In genomic region chr2:103613865-103614264, GRCm38 (mm10) we compare ENCODE assay signal across 24 mouse cellular contexts.
"Had no signal": no experiment of that assay in that cellular context is flagged by ENCODE, and none has a peak within 500 bp of the region (broad histone marks: within the 10 kb centered on the region; RNA-seq: fewer than 3 reads in every experiment).

No protein-coding gene starts in this region.

- H3K9me3 ChIP-seq: heart, embryonic 10.5 days; heart, embryonic 12.5 days; hindbrain, embryonic 13.5 days; hindbrain, embryonic 15.5 days; kidney, embryonic 15.5 days; limb, embryonic 10.5 days; limb, embryonic 12.5 days; liver, embryonic 13.5 days; liver, embryonic 15.5 days had no signal

- H3K36me3 ChIP-seq: heart, embryonic 10.5 days; heart, embryonic 12.5 days; hindbrain, embryonic 13.5 days; hindbrain, embryonic 15.5 days; kidney, embryonic 15.5 days; limb, embryonic 10.5 days; limb, embryonic 12.5 days; liver, embryonic 13.5 days; liver, embryonic 15.5 days had no signal

- DNase-seq: gastrocnemius, postnatal 14 days; gastrocnemius, postnatal 36 days; heart, adult 18-20 months; heart, postnatal 10 days; kidney, adult 11 months; kidney, adult 2 months; kidney, adult 9 months; kidney, postnatal 14 days; kidney, postnatal 36 days; layer of hippocampus, postnatal 36 days; liver; liver, embryonic 13.5 days had no signal

- H3K4me1 ChIP-seq: liver, embryonic 13.5 days; liver, embryonic 15.5 days had no signal

- H3K9ac ChIP-seq: heart, embryonic 12.5 days; hindbrain, embryonic 13.5 days; hindbrain, embryonic 15.5 days; kidney, embryonic 15.5 days; limb, embryonic 12.5 days; liver, embryonic 13.5 days; liver, embryonic 15.5 days had no signal

- H3K4me3 ChIP-seq: heart, embryonic 10.5 days; heart, embryonic 12.5 days; hindbrain, embryonic 13.5 days; hindbrain, embryonic 15.5 days; kidney, embryonic 15.5 days; limb, embryonic 10.5 days; limb, embryonic 12.5 days; liver, embryonic 13.5 days; liver, embryonic 15.5 days had no signal

- H3K4me2 ChIP-seq: heart, embryonic 12.5 days; hindbrain, embryonic 13.5 days; hindbrain, embryonic 15.5 days; kidney, embryonic 15.5 days; limb, embryonic 12.5 days; liver, embryonic 11.5 days; liver, embryonic 13.5 days; liver, embryonic 15.5 days had no signal

- ATAC-seq: hindbrain, postnatal 0 days; intestine, embryonic 16.5 days had no signal

- H3K27me3 ChIP-seq: heart, embryonic 12.5 days; hindbrain, embryonic 13.5 days; hindbrain, embryonic 15.5 days; kidney, embryonic 15.5 days; limb, embryonic 12.5 days; liver, embryonic 13.5 days; liver, embryonic 15.5 days had no signal

- H3K27ac ChIP-seq: heart, embryonic 10.5 days; hindbrain, embryonic 13.5 days; hindbrain, embryonic 15.5 days; hindbrain, postnatal 0 days; kidney, embryonic 15.5 days; kidney, postnatal 0 days; limb, embryonic 10.5 days; limb, embryonic 12.5 days; liver, embryonic 13.5 days; liver, embryonic 15.5 days had no signal
